Mouse (Mus musculus) midbrain, embryonic 12.5 days (tissue): Measurements from ENCODE around the gene Slc25a45. TPM values are rescaled to one million over a fixed set of nuclear protein-coding genes. Genes with fewer than 3 reads are reported as not detected.

Source experiments
- ATAC-seq: fragments of 200-750 bp; cut with Nextera tagmentation; 2 replicates; pipeline ENCODE4 v1.8.0; 2017; ENCODE audit warnings: low read depth, moderate TSS enrichment, moderate library complexity; ENCODE audit not compliant: low FRiP score
- H3K27ac ChIP-seq: fragments of 300-500 bp; sonication (generic); replicated peaks from 2 replicates; pipeline ENCODE4 v1.5.1; 2016; ENCODE audit warnings: mild to moderate bottlenecking
- H3K27me3 ChIP-seq: fragments of 300-500 bp; sonication (generic); 2 replicates; pipeline ENCODE4 v1.6.1; 2016; ENCODE audit warnings: mild to moderate bottlenecking
- H3K36me3 ChIP-seq: fragments of 300-500 bp; sonication (generic); 2 replicates; pipeline ENCODE4 v1.6.1; 2016
- H3K4me1 ChIP-seq: fragments of 300-500 bp; sonication (generic); 2 replicates; pipeline ENCODE4 v1.6.1; 2016
- H3K4me2 ChIP-seq: fragments of 300-500 bp; sonication (generic); replicated peaks from 2 replicates; pipeline ENCODE4 v1.6.1; 2016; ENCODE audit warnings: mild to moderate bottlenecking, moderate library complexity
- H3K4me3 ChIP-seq: fragments of 300-500 bp; sonication (generic); 2 replicates; pipeline ENCODE4 v1.5.1; 2016; ENCODE audit warnings: mild to moderate bottlenecking
- H3K9ac ChIP-seq: fragments of 300-500 bp; sonication (generic); replicated peaks from 2 replicates; pipeline ENCODE4 v1.6.1; 2016; ENCODE audit warnings: mild to moderate bottlenecking, moderate library complexity
- H3K9me3 ChIP-seq: fragments of 300-500 bp; sonication (generic); 2 replicates; pipeline ENCODE4 v1.6.1; 2016; ENCODE audit warnings: mild to moderate bottlenecking
- WGBS: fragments of 180-500 bp; shearing (Covaris S2); methylation state at CpG from one replicate; pipeline ENCODE4 v1.1.7; 2016; 5-methylcytosine and 5-hydroxymethylcytosine counted together
- polyA plus RNA-seq: library from polyadenylated mRNA; unstranded; fragments of >200 nt; fragmentation: Nextera tagmentation; extraction: Ambion mirVana; gene quantifications from 2 replicates; pipeline ENCODE4 v1.2.1, GENCODE M21; 2016

Slc25a45 gene
- polyA plus RNA-seq = 1.9 and 3.4 TPM in 2 replicates

DNA sequence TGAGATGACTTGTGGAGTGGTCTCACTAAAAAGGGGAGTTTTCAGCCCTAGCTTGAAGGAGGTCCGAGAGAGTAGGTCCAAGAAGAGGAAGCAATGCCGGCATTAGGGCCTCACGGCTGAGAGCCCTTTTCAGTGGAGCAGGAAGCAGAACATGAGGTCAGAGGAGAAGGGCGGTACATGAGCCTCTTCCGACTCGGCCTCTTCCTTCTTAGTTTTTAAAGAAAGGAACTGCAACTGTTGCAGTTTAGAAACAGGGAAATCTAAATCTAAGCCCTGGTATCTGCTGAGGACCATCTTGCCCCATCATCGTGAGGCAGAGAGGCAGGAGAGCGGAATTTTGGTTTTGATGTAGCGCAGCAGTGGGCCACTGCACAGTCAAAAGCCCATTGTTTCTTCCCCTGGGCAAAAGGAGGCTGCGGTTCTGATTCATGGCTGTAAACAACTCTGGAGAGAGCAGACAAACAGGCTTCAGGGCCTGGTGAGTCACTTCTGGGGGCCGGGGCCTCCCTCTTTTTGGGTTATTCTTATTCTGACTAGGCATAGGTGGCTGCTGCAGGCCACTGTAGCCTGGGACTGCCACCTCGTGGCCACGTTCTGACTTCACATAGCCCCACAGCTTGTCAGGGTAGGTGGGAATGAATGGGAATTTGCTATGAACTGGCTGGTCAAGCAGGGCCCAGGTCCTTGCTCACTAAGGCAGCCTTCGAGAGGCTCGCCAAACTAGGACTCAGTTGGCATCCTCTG, at the start of gene Slc25a45:
Slc25a45 (plus strand) TSS at position 191 of the 744 bp plus-strand sequence.
- Histone ChIP-seq H3K36me3 (no peaks in the 10 kb centered on the region), H3K4me1 (peaks cover 19% of the 10 kb centered on the region), H3K4me2 (no peak within 1 kb of the TSS), H3K27me3 (no peaks in the 10 kb centered on the region), H3K9ac (no peak within 1 kb of the TSS; the same call in 1 of the 2 replicates), H3K4me3 (no peak within 1 kb of the TSS), H3K27ac (0 out of 2 replicates have a peak within 1 kb of the TSS, but pooled peaks have one; percentile 39), H3K9me3 (no peaks in the 10 kb centered on the region)
- 49% methylated on average over 15 of the region's 15 CpGs for WGBS
- no peak for ATAC-seq

DNA sequence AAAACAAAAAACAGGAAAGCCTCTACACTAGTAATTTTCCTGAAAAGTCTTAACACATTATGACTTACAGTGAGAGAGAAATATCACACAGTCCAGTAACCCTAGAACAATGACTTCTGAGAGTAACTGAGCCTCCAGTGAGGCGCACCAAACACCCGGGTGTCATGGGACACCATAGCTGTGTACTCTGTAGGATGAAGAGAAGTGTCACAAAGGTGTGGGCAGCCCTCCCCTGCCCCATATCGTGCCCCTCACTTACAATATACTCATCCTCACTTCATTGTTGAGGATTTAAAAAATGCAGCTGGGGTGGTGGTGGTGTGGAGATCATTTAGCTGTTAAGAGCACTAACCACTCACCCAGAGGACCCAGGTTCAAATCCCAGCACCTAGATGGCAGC, 49.5 kb upstream of the Slc25a45 start:
- Histone ChIP-seq H3K9ac (no peak overlapping the region), H3K27me3 (peaks cover 11% of the 10 kb centered on the region), H3K4me2 (no peak overlapping the region), H3K9me3 (no peaks in the 10 kb centered on the region), H3K36me3 (no peaks in the 10 kb centered on the region), H3K27ac (no peak overlapping the region), H3K4me1 (peaks cover 10% of the 10 kb centered on the region), H3K4me3 (no peak overlapping the region)
- 86% methylated on average over 3 of the region's 3 CpGs for WGBS
- no peak for ATAC-seq

DNA sequence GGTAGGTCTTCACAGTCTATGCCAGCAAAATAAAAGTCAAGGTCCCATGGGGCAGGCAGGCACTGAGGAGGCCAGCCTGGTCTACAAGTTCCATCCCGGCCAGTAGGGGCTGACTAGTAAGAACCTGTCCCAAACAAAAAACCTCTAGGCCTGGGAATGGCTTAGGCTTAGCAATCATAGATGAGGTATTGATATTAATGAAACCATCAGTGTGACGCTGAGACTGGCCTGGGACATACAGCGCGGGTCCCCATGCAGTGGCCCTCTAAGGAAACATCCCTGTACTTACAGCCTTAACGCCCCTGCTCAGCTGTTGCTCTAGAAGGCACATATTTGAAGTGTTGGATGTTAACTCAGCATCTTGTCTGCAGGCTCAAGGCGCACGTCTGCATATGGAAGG, 48.7 kb upstream of the Slc25a45 start:
- 88% methylated on average over 7 of the region's 7 CpGs for WGBS
- Histone ChIP-seq H3K4me3 (no peak overlapping the region), H3K9ac (no peak overlapping the region), H3K4me1 (peaks cover 5% of the 10 kb centered on the region; the same call in 1 of the 2 replicates), H3K9me3 (no peaks in the 10 kb centered on the region), H3K27me3 (peaks cover 9% of the 10 kb centered on the region), H3K27ac (no peak overlapping the region), H3K4me2 (no peak overlapping the region), H3K36me3 (no peaks in the 10 kb centered on the region)
- no peak for ATAC-seq

DNA sequence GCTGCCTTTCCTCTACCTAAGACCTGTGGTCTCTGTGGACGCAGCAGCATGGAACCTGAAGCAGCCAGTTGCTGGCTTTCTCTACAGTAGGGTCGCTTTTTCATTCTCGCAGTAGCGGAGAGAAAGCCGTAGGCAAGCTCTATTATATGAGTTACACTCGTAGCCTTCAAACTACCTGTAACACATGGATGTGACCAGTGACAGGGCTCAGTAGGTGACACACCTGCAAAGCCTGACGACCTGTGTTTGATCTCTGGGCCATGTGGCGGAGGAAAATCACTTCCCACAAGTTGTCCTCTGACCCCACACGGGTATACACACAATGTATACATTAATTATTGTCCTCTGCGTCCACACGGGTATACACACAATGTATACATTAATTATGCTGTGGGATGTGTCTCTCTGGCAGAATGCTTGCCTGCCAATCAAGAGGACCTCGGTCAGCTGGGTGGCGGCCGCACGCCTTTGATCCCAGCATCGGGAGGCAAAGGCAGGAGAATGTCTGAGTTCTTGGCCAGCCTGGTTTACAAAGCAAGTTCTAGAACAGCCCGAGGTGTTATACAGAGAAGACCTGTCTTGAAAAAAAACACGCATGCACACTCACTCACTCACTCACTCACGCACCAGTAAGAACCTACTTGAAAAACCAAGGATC, 47.5 kb upstream of the Slc25a45 start:
- ATAC-seq = no peak
- H3K9me3 ChIP-seq = no peaks in the 10 kb centered on the region
- no peaks in the 10 kb centered on the region for H3K27me3 ChIP-seq
- no peak overlapping the region for H3K4me2 ChIP-seq
- H3K9ac ChIP-seq = no peak overlapping the region
- no peak overlapping the region for H3K27ac ChIP-seq
- peaks cover 5% of the 10 kb centered on the region; the same call in 1 of the 2 replicates for H3K4me1 ChIP-seq
- 86% methylated on average over 19 of the region's 19 CpGs for WGBS
- H3K4me3 ChIP-seq = no peak overlapping the region
- no peaks in the 10 kb centered on the region for H3K36me3 ChIP-seq

DNA sequence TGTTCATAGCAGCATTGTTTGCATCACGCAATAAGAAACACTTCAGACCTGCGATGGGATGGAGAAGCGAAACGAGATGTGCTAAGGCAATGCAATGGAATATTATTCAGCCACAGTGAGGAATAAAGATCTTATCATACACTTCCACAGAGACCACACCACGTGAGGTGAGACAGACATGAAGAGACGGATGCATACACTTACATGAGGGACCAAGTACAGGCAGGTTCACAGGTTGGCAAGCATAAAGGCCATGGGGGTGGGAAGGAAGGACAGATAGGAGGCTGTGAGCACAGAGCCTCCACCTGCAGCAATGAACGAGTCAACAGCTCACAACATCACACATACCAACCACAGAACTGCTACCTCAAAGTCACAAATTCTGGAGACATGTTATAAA, 46.8 kb upstream of the Slc25a45 start:
- 93% methylated on average over 7 of the region's 7 CpGs for WGBS
- no peak for ATAC-seq
- H3K27me3 ChIP-seq = no peaks in the 10 kb centered on the region
- H3K9ac ChIP-seq = no peak overlapping the region
- peaks cover 5% of the 10 kb centered on the region; the same call in 1 of the 2 replicates for H3K4me1 ChIP-seq
- H3K4me2 ChIP-seq = no peak overlapping the region
- no peaks in the 10 kb centered on the region for H3K36me3 ChIP-seq
- H3K27ac ChIP-seq = no peak overlapping the region
- no peak overlapping the region for H3K4me3 ChIP-seq
- H3K9me3 ChIP-seq = no peaks in the 10 kb centered on the region

DNA sequence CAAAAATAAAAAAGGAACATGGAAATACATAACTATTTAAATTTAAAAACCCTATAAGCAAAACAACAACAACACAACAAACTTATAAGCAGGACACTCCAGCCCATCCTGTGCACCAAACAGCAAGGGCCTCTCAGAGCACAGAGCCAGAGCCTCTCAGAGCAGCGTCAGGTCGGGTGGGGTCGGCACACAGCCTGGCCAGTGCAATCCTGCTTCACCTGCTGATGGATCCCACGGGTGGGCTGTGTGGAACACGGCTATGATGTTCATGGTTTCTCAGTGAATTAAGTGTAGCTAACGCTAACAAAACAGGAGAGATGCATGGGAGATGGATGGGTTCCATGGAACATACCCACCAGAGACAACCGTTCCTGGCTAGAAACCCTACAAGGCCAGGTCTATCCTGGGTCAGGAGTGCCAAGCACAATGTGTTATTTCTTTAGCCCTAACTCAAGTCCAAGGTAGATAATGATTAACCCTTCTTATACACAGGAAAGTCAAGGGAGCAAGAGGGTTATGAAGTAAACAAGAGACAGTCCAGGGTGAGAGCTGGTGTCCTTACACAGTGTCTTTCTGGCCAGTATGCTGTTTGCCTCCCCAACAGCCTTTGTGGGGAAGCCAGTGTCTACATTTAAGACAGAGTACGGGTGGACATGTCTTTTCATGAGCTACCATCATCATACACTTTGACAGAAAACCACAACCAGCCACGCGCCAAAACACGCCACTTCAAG, 46.2 kb upstream of the Slc25a45 start:
- no peaks in the 10 kb centered on the region for H3K36me3 ChIP-seq
- H3K4me3 ChIP-seq = no peak overlapping the region
- H3K27me3 ChIP-seq = no peaks in the 10 kb centered on the region
- no peaks in the 10 kb centered on the region for H3K9me3 ChIP-seq
- WGBS = 92% methylated on average over 11 of the region's 11 CpGs
- no peak for ATAC-seq
- no peak overlapping the region for H3K27ac ChIP-seq
- H3K4me2 ChIP-seq = no peak overlapping the region
- no peak overlapping the region for H3K9ac ChIP-seq
- H3K4me1 ChIP-seq = peaks cover 5% of the 10 kb centered on the region; the same call in 1 of the 2 replicates

DNA sequence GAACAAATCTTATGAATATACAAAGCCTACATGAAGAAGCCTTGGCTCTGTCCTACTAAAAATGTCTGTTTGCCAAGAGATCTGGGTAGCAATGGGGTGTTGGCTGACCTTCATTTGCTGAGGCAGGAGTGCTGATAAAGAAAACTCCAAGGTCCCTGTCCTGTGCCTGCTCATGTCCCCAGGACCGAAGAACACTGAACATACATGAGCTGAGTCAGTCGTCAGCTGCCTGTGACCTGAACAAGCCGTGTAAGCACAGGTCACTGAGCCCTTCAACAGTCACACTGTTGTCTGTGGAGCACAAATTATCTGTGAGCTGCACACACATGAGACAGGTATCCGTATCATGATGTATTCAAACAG, 45.7 kb upstream of the Slc25a45 start:
- Histone ChIP-seq H3K4me2 (no peak overlapping the region), H3K4me3 (no peak overlapping the region), H3K27ac (no peak overlapping the region), H3K36me3 (no peaks in the 10 kb centered on the region), H3K9ac (no peak overlapping the region), H3K4me1 (peaks cover 5% of the 10 kb centered on the region; the same call in 1 of the 2 replicates), H3K27me3 (no peaks in the 10 kb centered on the region), H3K9me3 (no peaks in the 10 kb centered on the region)
- no peak for ATAC-seq
- WGBS = 90% methylated on average over 4 of the region's 4 CpGs

DNA sequence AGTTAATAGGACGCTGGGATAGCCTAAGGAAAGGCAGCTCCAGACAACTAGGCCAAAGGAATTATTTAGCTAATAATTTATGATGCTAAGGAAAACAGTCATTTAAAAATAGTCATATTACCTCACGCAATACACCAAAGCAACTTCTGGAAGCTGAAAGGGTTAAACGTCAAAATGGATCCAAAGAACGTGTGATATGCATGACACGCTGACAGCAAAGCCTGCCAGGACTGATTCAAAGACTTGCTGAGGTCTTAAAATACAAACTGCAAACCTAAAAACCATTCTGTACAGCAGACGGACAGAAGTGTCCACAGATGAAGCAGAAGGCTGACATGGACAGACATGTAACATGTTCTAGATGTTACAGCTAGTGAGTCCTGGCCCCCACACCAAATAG, 45.3 kb upstream of the Slc25a45 start:
- no peaks in the 10 kb centered on the region for H3K27me3 ChIP-seq
- H3K9ac ChIP-seq = no peak overlapping the region
- H3K4me1 ChIP-seq = peaks cover 5% of the 10 kb centered on the region; the same call in 1 of the 2 replicates
- H3K4me3 ChIP-seq = no peak overlapping the region
- no peak for ATAC-seq
- H3K9me3 ChIP-seq = no peaks in the 10 kb centered on the region
- no peak overlapping the region for H3K4me2 ChIP-seq
- H3K36me3 ChIP-seq = no peaks in the 10 kb centered on the region
- WGBS = 79% methylated on average over 6 of the region's 6 CpGs
- H3K27ac ChIP-seq = no peak overlapping the region

DNA sequence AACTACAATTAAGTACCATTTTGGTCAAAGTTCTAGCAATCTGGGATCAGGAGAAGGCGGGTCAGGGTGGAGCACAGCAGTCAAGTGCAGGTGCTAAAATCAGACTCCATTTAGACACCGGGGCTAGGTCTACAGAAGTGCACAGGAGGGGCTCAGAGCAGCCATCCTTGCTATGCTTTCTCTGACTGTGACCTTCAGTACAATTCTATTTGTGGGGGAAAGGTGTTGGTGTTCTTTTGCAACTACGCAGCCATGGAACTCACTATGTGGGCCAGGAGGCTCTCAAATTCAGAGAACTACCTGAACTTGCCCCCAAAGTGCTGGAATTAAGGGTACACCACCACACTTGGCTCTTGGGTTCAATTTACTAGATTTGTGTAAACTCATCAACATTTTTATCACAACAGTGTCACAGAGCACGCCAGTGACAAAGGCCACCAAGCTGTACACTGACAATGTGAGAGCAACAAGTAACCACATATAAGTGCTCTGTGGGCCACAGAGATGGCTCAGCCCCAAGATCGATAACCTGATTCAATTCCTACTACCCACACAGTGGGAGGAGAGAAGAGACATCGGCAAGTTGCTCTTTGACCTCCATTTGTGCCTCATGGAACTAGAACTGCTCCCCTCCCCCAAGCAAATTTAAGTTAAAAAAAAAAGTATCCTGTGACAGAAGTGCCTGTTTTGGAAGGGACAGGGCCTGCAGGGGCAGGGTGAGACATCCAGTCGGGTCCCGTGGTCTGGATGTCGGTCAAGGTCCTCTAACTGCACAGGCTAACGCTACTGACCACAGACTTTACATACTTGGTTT, 44.1 kb upstream of the Slc25a45 start:
- no peaks in the 10 kb centered on the region for H3K36me3 ChIP-seq
- H3K4me2 ChIP-seq = no peak overlapping the region
- no peaks in the 10 kb centered on the region for H3K9me3 ChIP-seq
- H3K4me1 ChIP-seq = peaks cover 5% of the 10 kb centered on the region; the same call in 1 of the 2 replicates
- no peak for ATAC-seq
- no peak overlapping the region for H3K9ac ChIP-seq
- 91% methylated on average over 10 of the region's 10 CpGs for WGBS
- H3K27me3 ChIP-seq = no peaks in the 10 kb centered on the region
- H3K27ac ChIP-seq = no peak overlapping the region
- H3K4me3 ChIP-seq = no peak overlapping the region

DNA sequence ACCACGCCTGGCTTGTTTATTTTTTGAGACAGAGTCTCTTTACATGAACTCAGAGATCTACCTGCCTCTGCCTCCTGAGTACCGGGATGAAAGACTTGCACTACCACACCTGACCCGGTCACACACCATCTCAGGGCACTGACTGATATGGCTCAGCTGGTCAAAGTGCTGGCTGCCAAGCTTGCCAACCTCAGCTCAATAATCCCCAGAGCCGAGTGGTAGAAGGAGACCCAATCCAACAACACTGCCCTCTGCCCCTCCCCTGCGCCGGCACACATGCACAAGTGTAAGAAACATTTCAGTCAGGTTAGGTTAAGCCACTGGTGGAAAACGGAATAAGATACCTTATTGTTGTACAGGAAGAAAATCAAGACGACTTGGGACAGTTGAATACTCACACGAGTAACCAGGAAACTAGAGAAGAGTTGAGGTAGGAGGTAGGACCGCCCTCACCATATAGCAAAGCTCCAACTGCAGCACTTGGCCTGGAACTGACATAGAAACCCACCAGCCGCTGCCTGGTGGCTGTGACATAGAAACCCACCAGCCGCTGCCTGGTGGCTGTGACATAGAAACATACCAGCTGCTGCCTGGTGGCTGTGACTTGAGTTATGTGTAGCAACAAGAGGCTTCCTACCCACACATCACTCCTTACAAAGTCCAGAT, 43.2 kb upstream of the Slc25a45 start:
- no peaks in the 10 kb centered on the region for H3K9me3 ChIP-seq
- H3K4me3 ChIP-seq = no peak overlapping the region
- no peaks in the 10 kb centered on the region for H3K36me3 ChIP-seq
- ATAC-seq = no peak
- WGBS = 91% methylated on average over 12 of the region's 12 CpGs
- peaks cover 2% of the 10 kb centered on the region; the same call in 1 of the 2 replicates for H3K4me1 ChIP-seq
- H3K4me2 ChIP-seq = no peak overlapping the region
- no peak overlapping the region for H3K27ac ChIP-seq
- H3K9ac ChIP-seq = no peak overlapping the region
- no peaks in the 10 kb centered on the region for H3K27me3 ChIP-seq
